Mouse (Mus musculus) R1 (cell line): ENCODE results near the gene Bud13.
"Not testable (repeated sequence)": the region's sequence is repeated elsewhere in the genome, so short reads cannot be mapped to it uniquely, and the experiment has no call there.

Source experiments
- DNase-seq: peaks from one replicate; pipeline ENCODE4 v3.0.0-alpha.2; 2018; ENCODE audit warnings: low read depth, low spot score

The Bud13 gene

GRCm38 (mm10) chr9:46302142-46302541, 19.3 kb downstream of the Bud13 start:
- DNase-seq = peak; percentile 77

- DNase-seq = peak; percentile 76
Observed at GRCm38 (mm10) chr9:46309121-46309520, 26.3 kb downstream of the Bud13 start.

- DNase-seq = peak; percentile 82
Observed at GRCm38 (mm10) chr9:46314507-46314906, 31.7 kb downstream of the Bud13 start.

GRCm38 (mm10) chr9:46314921-46315320, 32.1 kb downstream of the Bud13 start:
- DNase-seq = no peak

GRCm38 (mm10) chr9:46315807-46316365, 33.1 kb downstream of the Bud13 start:
- no peak for DNase-seq

GRCm38 (mm10) chr9:46316388-46316787, 33.6 kb downstream of the Bud13 start:
- DNase-seq = no peak

- no peak for DNase-seq
Observed at GRCm38 (mm10) chr9:46316909-46317308, 34.1 kb downstream of the Bud13 start.

GRCm38 (mm10) chr9:46317957-46318356, 35.1 kb downstream of the Bud13 start:
- peak; percentile 42 for DNase-seq

- not testable (repeated sequence) for DNase-seq
Observed at GRCm38 (mm10) chr9:46319886-46320285, 37.1 kb downstream of the Bud13 start, which contains the start of gene 4931429L15Rik. Gene 4931429L15Rik (minus strand): TSS chr9:46319986.

GRCm38 (mm10) chr9:46320461-46320860, 37.7 kb downstream of the Bud13 start:
- DNase-seq = no peak

GRCm38 (mm10) chr9:46326694-46327405, 44.0 kb downstream of the Bud13 start:
- DNase-seq = peak; percentile 41

- peak; percentile 86 for DNase-seq
Observed at GRCm38 (mm10) chr9:46327706-46328571, 45.1 kb downstream of the Bud13 start.

GRCm38 (mm10) chr9:46328572-46329249, 45.9 kb downstream of the Bud13 start:
- peak; percentile 73 for DNase-seq

GRCm38 (mm10) chr9:46329250-46329648, 46.4 kb downstream of the Bud13 start:
- peak; percentile 77 for DNase-seq

GRCm38 (mm10) chr9:46329801-46330585, 47.2 kb downstream of the Bud13 start:
- DNase-seq = peak; percentile 72

GRCm38 (mm10) chr9:46330586-46330895, 47.7 kb downstream of the Bud13 start:
- DNase-seq = peak; percentile 72

- DNase-seq = no peak
Observed at GRCm38 (mm10) chr9:46331301-46331700, 48.5 kb downstream of the Bud13 start.

- no peak for DNase-seq
Observed at GRCm38 (mm10) chr9:46334471-46335025, 51.7 kb downstream of the Bud13 start.

GRCm38 (mm10) chr9:46335461-46335995, 52.7 kb downstream of the Bud13 start:
- no peak for DNase-seq

- DNase-seq = not testable (repeated sequence)
Observed at GRCm38 (mm10) chr9:46336294-46336693, 53.5 kb downstream of the Bud13 start.
